ENCODE assay signal across 20 mouse cellular contexts in the genomic region with DNA sequence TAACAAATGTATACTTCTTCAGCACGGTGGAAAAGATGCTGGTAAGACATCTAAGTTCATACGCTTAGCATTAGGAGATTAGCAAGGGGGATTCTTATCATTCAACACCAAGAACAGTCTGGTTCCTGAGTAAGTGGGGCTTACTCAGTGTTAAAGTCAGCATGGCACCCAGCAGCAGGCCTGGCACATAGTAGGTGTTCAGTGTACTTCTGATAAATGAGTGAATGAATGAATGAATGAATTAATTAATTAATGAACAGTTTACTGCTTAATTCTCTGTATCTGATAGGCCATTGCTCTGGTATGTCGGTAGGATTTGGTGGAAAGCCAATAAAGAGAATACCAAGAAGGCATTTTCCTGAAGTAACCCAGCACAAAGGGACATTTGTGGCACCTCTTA.
DNase-seq lines count a peak whose midpoint lies in the region; TF ChIP-seq lines count a peak whose summit lies in the region.
"Had no signal": no experiment of that assay in that cellular context is flagged by ENCODE, and none has a peak within 500 bp of the region (broad histone marks: within the 10 kb centered on the region; RNA-seq: fewer than 3 reads in every experiment).

No protein-coding gene starts in this region.

- H3K36me3 ChIP-seq in CH12.LX (replicated peaks in 1 of 2; ENCODE audit: control insufficient read depth in 1 of 2, insufficient read depth in 1 of 2, low read length in 1 of 2): no peaks in the 10 kb centered on the region
- peaks cover 0 to 14% of the 10 kb centered on the region in 2 experiments; a peak in 2 of 4 replicates for H3K36me3 ChIP-seq in MEL (ENCODE audit: control insufficient read depth in 1 of 2, insufficient read depth in 2 of 2, low read length in 2 of 2)
- H3K36me3 ChIP-seq: G1E had no signal

- H3K79me2 ChIP-seq in CH12.LX (replicated peaks; ENCODE audit: control insufficient read depth, extremely low read depth, insufficient read depth, poor library complexity, severe bottlenecking) (no peaks in the 10 kb centered on the region), MEL (ENCODE audit: control insufficient read depth, insufficient read depth, low read length, poor library complexity) (no peaks in the 10 kb centered on the region)

- no peak overlapping the region for H3K9ac ChIP-seq in CH12.LX (ENCODE audit: insufficient read depth, low read depth)
- no peak overlapping the region for H3K9ac ChIP-seq in MEL (ENCODE audit: control insufficient read depth, low read depth, low read length, poor library complexity, severe bottlenecking)

- no peak for TF ChIP-seq CTCF in CH12.LX (conservative IDR thresholded peaks at IDR 0.05 in 1 of 2, IDR thresholded peaks at IDR 0.05 in 1 of 2; ENCODE audit: low read depth in 2 of 2, low read length in 2 of 2)
- no peak for TF ChIP-seq CTCF in MEL (IDR thresholded peaks at IDR 0.05 in 2 of 3, conservative IDR thresholded peaks at IDR 0.05 in 1 of 3; ENCODE audit: control insufficient read depth in 1 of 3, insufficient read depth in 1 of 3, low read depth in 2 of 3, low read length in 3 of 3, poor library complexity in 1 of 3, severe bottlenecking in 1 of 3)

- H3K9me3 ChIP-seq in CH12.LX (replicated peaks; ENCODE audit: low read length) (no peaks in the 10 kb centered on the region), MEL (replicated peaks; ENCODE audit: insufficient read depth, low read length) (no peaks in the 10 kb centered on the region)

- dilution Hi-C loops in CH12.LX (cut with MboI; ENCODE audit: extremely low pct_ligation_motif_present, extremely low pct_unique_long_range_greater_than_20kb, low sequenced_read_pairs): no loop called here

- H3K4me1 ChIP-seq in CH12.LX (ENCODE audit: control insufficient read depth in 1 of 2, insufficient read depth in 2 of 2): peaks cover 6 to 47% of the 10 kb centered on the region in 2 experiments; a peak in 3 of 4 replicates
- peaks cover 0 to 15% of the 10 kb centered on the region in 2 experiments; a peak in 3 of 4 replicates for H3K4me1 ChIP-seq in MEL (ENCODE audit: control insufficient read depth in 1 of 2, insufficient read depth in 2 of 2, low read length in 2 of 2)

- TF ChIP-seq RAD21 in CH12.LX (IDR thresholded peaks at IDR 0.05; ENCODE audit: low read depth, low read length) (no peak), MEL (IDR thresholded peaks at IDR 0.05; ENCODE audit: low read depth, low read length) (no peak)

- DNase-seq in heart, adult 11 months: peak; percentile 31
- DNase-seq in heart, postnatal 10 days: no peak
- DNase-seq in CH12.LX (ENCODE audit: extremely low read depth) (no peak), MEL (ENCODE audit: low read depth, low spot score) (no peak)
- no peak for DNase-seq in left cerebral cortex, postnatal 14 days (ENCODE audit: low spot score in 2 of 2)
- DNase-seq in right cerebral cortex, adult 2 months (ENCODE audit: low spot score in 2 of 2): no peak
- DNase-seq: adrenal gland, adult 2 months; adrenal gland, adult 8-10 months; adrenal gland, postnatal 10 days; adrenal gland, postnatal 14 days; adrenal gland, postnatal 25 days; adrenal gland, postnatal 36 days; B cell, adult 2 months; cerebellum, adult 11 months; cerebellum, adult 11-12 months; cerebellum, adult 18-20 months; cerebellum, adult 2 months; cerebellum, adult 8-10 months had no signal

- no peak overlapping the region for H3K4me2 ChIP-seq in CH12.LX (ENCODE audit: insufficient read depth, low read depth, poor library complexity, severe bottlenecking)

- intact Hi-C loops in heart, postnatal 10 days (cut with DNase I): no loop called here
- intact Hi-C loops in left cerebral cortex, postnatal 14 days (cut with DNase I): no loop called here

- no peak overlapping the region for H3K4me3 ChIP-seq in CH12.LX (replicated peaks in 1 of 3; ENCODE audit: low read depth in 2 of 3, low read length in 2 of 3, poor library complexity in 1 of 3)
- H3K4me3 ChIP-seq in MEL (ENCODE audit: control insufficient read depth in 1 of 2, insufficient read depth in 1 of 2, low read depth in 2 of 2, low read length in 2 of 2): no peak overlapping the region

- TF ChIP-seq EP300 in CH12.LX (IDR thresholded peaks at IDR 0.05; ENCODE audit: low read length) (no peak), MEL (IDR thresholded peaks at IDR 0.05; ENCODE audit: low read depth in 1 of 2, low read length in 2 of 2) (no peak)

- H3K27ac ChIP-seq in CH12.LX (ENCODE audit: insufficient read depth, low read depth) (no peak overlapping the region), MEL (ENCODE audit: control insufficient read depth, low read depth, low read length) (no peak overlapping the region)

- no peaks in the 10 kb centered on the region for H3K27me3 ChIP-seq in CH12.LX (replicated peaks)
- H3K27me3 ChIP-seq in MEL (ENCODE audit: control insufficient read depth in 1 of 2, insufficient read depth in 2 of 2, low read length in 2 of 2): no peaks in the 10 kb centered on the region
- H3K27me3 ChIP-seq: Patski had no signal

- TF ChIP-seq POLR2A in CH12.LX (IDR thresholded peaks at IDR 0.05; ENCODE audit: low read depth, low read length): no peak
- TF ChIP-seq POLR2A in MEL (IDR thresholded peaks at IDR 0.05; ENCODE audit: control insufficient read depth in 1 of 2, insufficient read depth in 1 of 2, low read depth in 1 of 2, low read length in 2 of 2, poor library complexity in 1 of 2): no peak

- in situ Hi-C loops in CH12.LX (cut with MboI; ENCODE audit: low pct_ligation_motif_present, low pct_unique_long_range_greater_than_20kb, low sequenced_read_pairs): no loop called here

TF ChIP-seq in CH12.LX, 34 proteins besides CTCF, POLR2A, EP300 and RAD21:
- no peak for TF ChIP-seq JUN (IDR thresholded peaks at IDR 0.05; ENCODE audit: insufficient read depth, low read depth, low read length)
- no peak for TF ChIP-seq MAX (IDR thresholded peaks at IDR 0.05; ENCODE audit: low read length)
- TF ChIP-seq TBP (conservative IDR thresholded peaks at IDR 0.05; ENCODE audit: low read depth, low read length): no peak
- no peak for TF ChIP-seq MAZ (IDR thresholded peaks at IDR 0.05; ENCODE audit: low read depth, low read length)
- TF ChIP-seq GABPA (IDR thresholded peaks at IDR 0.05; ENCODE audit: insufficient replicate concordance, low read depth, low read length): no peak
- TF ChIP-seq ZKSCAN1 (IDR thresholded peaks at IDR 0.05; ENCODE audit: borderline replicate concordance, low read depth, low read length): peak; percentile 42
- TF ChIP-seq USF2 (conservative IDR thresholded peaks at IDR 0.05; ENCODE audit: low read depth, low read length): no peak
- no peak for TF ChIP-seq IRF4 (IDR thresholded peaks at IDR 0.05; ENCODE audit: low read depth, low read length)

TF ChIP-seq in MEL, 35 proteins besides CTCF, POLR2A, EP300 and RAD21:
- TF ChIP-seq ETS1 (IDR thresholded peaks at IDR 0.05; ENCODE audit: low read depth, low read length) (no peak), SIN3A (IDR thresholded peaks at IDR 0.05; ENCODE audit: low read length) (no peak), ZKSCAN1 (IDR thresholded peaks at IDR 0.05; ENCODE audit: low read depth, low read length) (peak; percentile 91)
